Mouse (Mus musculus): ENCODE measurements around the gene Omd.

Omd gene

DNA sequence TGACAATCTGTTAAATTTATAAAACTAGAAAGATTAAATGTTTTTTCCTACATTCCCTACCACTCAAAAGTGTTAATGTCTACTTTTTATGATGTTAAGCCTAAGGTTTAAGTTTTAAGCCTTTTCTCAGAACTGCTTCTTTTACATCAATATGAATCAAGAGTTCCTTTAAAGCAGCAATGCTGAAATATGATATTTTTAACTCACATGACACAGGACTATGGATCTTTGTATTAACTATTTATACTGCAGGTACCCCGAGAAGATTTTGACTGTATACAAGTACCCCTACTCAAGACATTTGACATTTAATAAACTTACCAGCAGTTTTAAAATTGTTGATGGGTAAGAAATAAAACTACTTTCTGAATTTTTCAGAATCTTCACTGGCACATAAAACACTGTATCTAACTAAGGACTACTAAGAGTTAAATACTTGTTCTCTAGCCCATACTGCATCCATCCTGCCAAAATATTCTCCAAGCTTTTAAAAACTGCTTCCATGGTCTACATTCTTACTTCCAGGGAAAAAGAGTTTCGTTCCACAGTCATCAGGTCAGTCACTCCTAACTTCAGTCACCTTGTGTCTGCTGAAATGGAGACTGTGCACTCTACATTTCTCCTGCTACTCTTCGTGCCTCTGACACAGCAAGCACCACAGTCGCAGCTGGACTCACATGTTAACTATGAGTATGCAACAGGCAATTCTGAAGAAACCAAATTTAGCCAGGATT, 26.5 kb downstream of the Omd start:
- DNase-seq: no peak

DNA sequence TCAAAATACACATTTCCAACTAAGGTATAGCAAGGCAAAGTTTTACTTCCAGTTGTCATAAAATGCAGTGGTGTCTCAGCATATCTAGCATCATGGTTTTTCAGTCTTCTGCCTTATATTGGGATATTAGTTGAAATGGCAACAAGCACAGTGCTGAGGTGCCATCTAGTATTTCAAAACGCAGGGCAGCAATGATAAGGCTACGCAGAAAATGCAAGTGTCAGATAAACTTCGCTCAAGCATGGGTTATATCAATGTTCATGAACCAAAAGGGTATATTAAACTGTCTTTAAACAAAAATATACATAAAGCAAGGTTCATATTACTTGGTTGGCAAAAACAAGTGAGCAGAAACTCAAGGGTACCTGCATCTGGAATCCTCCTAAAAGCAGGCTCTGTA, 34.8 kb downstream of the Omd start:
- DNase-seq: peak; percentile 19

DNA sequence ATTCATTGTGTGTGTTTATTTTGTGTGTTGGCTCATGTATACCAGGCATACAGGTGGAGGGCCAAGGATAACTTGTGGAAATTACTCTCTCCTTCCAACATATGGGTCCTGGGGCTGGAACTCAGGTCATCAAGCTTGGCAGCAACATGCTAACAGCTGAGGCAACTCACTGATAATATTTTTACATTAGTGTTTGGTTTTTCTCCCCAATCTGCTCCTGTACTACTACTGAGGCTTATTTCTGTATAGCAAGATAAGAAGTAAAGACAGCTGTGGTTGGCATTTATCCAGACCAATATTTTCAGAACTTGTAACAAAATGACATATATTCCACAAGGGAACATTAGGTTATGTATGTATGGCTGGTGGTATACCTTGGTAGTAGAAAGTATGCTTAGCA, 36.1 kb downstream of the Omd start:
- DNase-seq: no peak

DNA sequence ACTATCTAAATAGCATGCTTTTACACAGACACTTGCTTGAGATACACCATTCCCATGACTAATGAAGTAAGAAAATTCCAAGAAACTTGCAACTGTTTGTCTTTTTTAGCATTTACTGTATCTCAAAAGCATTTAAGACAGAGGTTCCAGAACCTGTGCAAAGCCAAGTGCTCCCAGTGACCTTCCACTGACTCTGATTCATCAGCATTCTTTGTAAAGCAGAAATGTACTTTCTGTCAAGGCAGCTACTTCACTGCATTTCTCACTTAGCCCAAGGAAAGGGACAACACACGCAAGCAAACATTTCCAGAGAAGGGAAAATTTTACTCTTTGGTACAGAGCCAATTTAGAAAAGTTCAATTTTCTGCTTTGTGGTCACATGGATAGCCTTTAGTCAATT, 41.0 kb downstream of the Omd start:
- no peak for DNase-seq

DNA sequence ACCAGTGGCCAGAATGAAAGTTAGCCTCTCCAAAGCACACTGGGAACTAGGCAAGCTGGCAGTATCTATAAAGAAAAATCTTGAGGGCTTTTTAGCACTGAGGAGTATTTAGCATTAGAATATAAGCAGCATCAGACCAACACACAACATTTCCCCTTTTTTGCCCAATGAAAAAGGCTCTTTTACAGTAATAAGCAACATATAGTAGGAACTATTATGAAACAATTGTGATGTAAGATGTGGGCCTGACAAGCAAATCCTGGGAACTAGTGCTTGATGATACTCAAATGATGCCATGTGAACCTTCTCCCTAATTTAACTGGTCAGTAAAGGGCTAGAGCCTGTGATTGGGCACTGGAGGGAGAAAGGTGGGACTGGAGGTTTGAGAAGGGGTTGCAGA, 45.9 kb downstream of the Omd start:
- no peak for DNase-seq

DNA sequence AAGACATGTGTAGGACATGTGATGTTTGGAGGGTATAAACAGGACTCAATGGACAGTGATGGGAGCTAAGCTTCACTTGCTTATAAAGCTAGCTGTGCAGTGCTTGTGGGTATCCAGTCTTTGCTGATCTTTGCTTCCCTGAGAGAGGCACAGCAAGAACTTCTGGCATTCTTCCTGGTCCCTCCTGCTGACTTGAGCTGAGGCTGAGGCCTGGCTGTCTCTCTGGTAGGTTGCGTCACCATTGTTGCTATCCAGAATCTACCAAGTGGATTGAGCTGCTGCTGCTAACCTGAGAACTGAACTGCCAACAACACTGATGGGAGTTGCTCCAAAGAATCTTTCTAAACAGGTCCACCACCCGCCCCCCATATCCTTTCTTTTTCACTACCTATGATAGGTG, 46.8 kb downstream of the Omd start:
- DNase-seq: no peak

DNA sequence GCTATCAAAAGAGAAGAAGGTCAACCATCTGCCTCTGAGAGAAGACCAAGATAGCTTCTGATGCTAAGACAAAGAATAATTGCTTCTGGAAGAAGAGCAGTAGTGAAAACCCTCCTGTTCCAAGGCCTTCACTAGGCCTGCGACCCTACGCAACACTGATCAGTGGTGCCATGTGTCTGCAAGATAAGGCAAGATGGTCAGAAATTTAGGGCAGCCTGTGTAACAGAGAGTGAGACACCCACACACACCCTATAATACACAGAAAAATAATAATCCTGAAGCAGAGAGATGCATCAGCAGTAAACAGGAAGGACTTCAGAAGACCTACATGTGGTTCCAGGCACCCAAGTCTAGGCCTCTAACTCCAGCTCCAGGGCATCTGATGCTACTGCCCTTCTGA, 57.7 kb downstream of the Omd start:
- peak; percentile 46 for DNase-seq

Data from liver (tissue).